Mouse (Mus musculus) kidney, adult 18-20 months (tissue): ENCODE measurements around the gene Rasl2-9.
"Not testable (repeated sequence)": the region's sequence is repeated elsewhere in the genome, so short reads cannot be mapped to it uniquely, and the experiment has no call there.

Experiments
- DNase-seq: peaks from one replicate; pipeline ENCODE4 v3.0.0; 2021

Rasl2-9 gene

GRCm38 (mm10) chr7:5125549-5126406 is at the start of gene Rasl2-9:
Gene Rasl2-9 (minus strand): TSS chr7:5125950.
- DNase-seq = peak; percentile 86

- DNase-seq = not testable (repeated sequence)
Measured at GRCm38 (mm10) chr7:5149570-5149969, 23.8 kb upstream of the Rasl2-9 start, which contains the start of gene Vmn1r55. Gene Vmn1r55 (minus strand): TSS chr7:5149670.

- no peak for DNase-seq
Measured at GRCm38 (mm10) chr7:5125078-5125477, 672 bp downstream of the Rasl2-9 start.

GRCm38 (mm10) chr7:5116850-5117249 is 8.9 kb downstream of the Rasl2-9 start, which contains the start of gene Rfpl4:
Gene Rfpl4 (minus strand): TSS chr7:5116950.
- DNase-seq = no peak

GRCm38 (mm10) chr7:5112701-5113100 is 13.0 kb downstream of the Rasl2-9 start:
- DNase-seq = no peak

- DNase-seq = no peak
Measured at GRCm38 (mm10) chr7:5109301-5109700, 16.4 kb downstream of the Rasl2-9 start.

- no peak for DNase-seq
Measured at GRCm38 (mm10) chr7:5108272-5108671, 17.5 kb downstream of the Rasl2-9 start.

- no peak for DNase-seq
Measured at GRCm38 (mm10) chr7:5102564-5102963, 23.2 kb downstream of the Rasl2-9 start.

GRCm38 (mm10) chr7:5101066-5101663 is 24.6 kb downstream of the Rasl2-9 start:
- DNase-seq = no peak

- no peak for DNase-seq
Measured at GRCm38 (mm10) chr7:5099796-5100195, 26.0 kb downstream of the Rasl2-9 start.

GRCm38 (mm10) chr7:5098769-5099168 is 27.0 kb downstream of the Rasl2-9 start:
- no peak for DNase-seq

- no peak for DNase-seq
Measured at GRCm38 (mm10) chr7:5092831-5093510, 32.8 kb downstream of the Rasl2-9 start.

- no peak for DNase-seq
Measured at GRCm38 (mm10) chr7:5092381-5092780, 33.4 kb downstream of the Rasl2-9 start.

- DNase-seq = no peak
Measured at GRCm38 (mm10) chr7:5091008-5091728, 34.6 kb downstream of the Rasl2-9 start.

- DNase-seq = no peak
Measured at GRCm38 (mm10) chr7:5089853-5090252, 35.9 kb downstream of the Rasl2-9 start.

- peak; percentile 43 for DNase-seq
Measured at GRCm38 (mm10) chr7:5087886-5088285, 37.9 kb downstream of the Rasl2-9 start.

GRCm38 (mm10) chr7:5086921-5087440 is 38.8 kb downstream of the Rasl2-9 start:
- DNase-seq = no peak

- no peak for DNase-seq
Measured at GRCm38 (mm10) chr7:5085512-5085911, 40.2 kb downstream of the Rasl2-9 start.

GRCm38 (mm10) chr7:5083325-5084105 is 42.2 kb downstream of the Rasl2-9 start:
- peak; percentile 61 for DNase-seq

- DNase-seq = no peak
Measured at GRCm38 (mm10) chr7:5081939-5082338, 43.8 kb downstream of the Rasl2-9 start.

- DNase-seq = no peak
Measured at GRCm38 (mm10) chr7:5081241-5081640, 44.5 kb downstream of the Rasl2-9 start.

- no peak for DNase-seq
Measured at GRCm38 (mm10) chr7:5080815-5081214, 44.9 kb downstream of the Rasl2-9 start.
